Mouse (Mus musculus): ENCODE data around the gene Elof1.
"Not testable (repeated sequence)": the region's sequence is repeated elsewhere in the genome, so short reads cannot be mapped to it uniquely, and the experiment has no call there.

Gene Elof1

GRCm38 (mm10) chr9:22095854-22096307 is 21.1 kb downstream of the Elof1 start:
- DNase-seq (ENCODE audit: extremely low read depth, low read depth), result peak; percentile 80

- no peak for DNase-seq (ENCODE audit: extremely low read depth, low read depth)
Measured at GRCm38 (mm10) chr9:22092746-22093145, 24.2 kb downstream of the Elof1 start.

GRCm38 (mm10) chr9:22089986-22090385 is 27.0 kb downstream of the Elof1 start:
- DNase-seq (ENCODE audit: extremely low read depth, low read depth), result no peak

- DNase-seq (ENCODE audit: extremely low read depth, low read depth), result no peak
Measured at GRCm38 (mm10) chr9:22089281-22089680, 27.7 kb downstream of the Elof1 start.

- DNase-seq (ENCODE audit: extremely low read depth, low read depth), result no peak
Measured at GRCm38 (mm10) chr9:22087034-22087618, 29.8 kb downstream of the Elof1 start.

- no peak for DNase-seq (ENCODE audit: extremely low read depth, low read depth)
Measured at GRCm38 (mm10) chr9:22086012-22086411, 31.0 kb downstream of the Elof1 start.

GRCm38 (mm10) chr9:22085022-22085834 is 31.7 kb downstream of the Elof1 start, which contains the start of gene Ecsit:
TSS of gene Ecsit (minus strand) at chr9:22085438.
- peak; percentile 97 for DNase-seq (ENCODE audit: extremely low read depth, low read depth)

- DNase-seq (ENCODE audit: extremely low read depth, low read depth), result no peak
Measured at GRCm38 (mm10) chr9:22084667-22085021, 32.3 kb downstream of the Elof1 start.

- no peak for DNase-seq (ENCODE audit: extremely low read depth, low read depth)
Measured at GRCm38 (mm10) chr9:22076223-22076622, 40.7 kb downstream of the Elof1 start.

- DNase-seq (ENCODE audit: extremely low read depth, low read depth), result not testable (repeated sequence)
Measured at GRCm38 (mm10) chr9:22075778-22076177, 41.2 kb downstream of the Elof1 start.

- DNase-seq (ENCODE audit: extremely low read depth, low read depth), result no peak
Measured at GRCm38 (mm10) chr9:22072276-22072675, 44.7 kb downstream of the Elof1 start.

- DNase-seq (ENCODE audit: extremely low read depth, low read depth), result peak; percentile 93
Measured at GRCm38 (mm10) chr9:22070791-22071573, 46.0 kb downstream of the Elof1 start, which contains the start of the genes Gm49318 and Zfp653. TSS of gene Gm49318 (minus strand) at chr9:22071259. TSS of gene Zfp653 (minus strand) at chr9:22071376.

- DNase-seq (ENCODE audit: extremely low read depth, low read depth), result no peak
Measured at GRCm38 (mm10) chr9:22069881-22070553, 47.0 kb downstream of the Elof1 start.

- DNase-seq (ENCODE audit: extremely low read depth, low read depth), result no peak
Measured at GRCm38 (mm10) chr9:22067195-22067594, 49.8 kb downstream of the Elof1 start.

- DNase-seq (ENCODE audit: extremely low read depth, low read depth), result no peak
Measured at GRCm38 (mm10) chr9:22066433-22066832, 50.5 kb downstream of the Elof1 start.

GRCm38 (mm10) chr9:22065642-22066041 is 51.3 kb downstream of the Elof1 start:
- DNase-seq (ENCODE audit: extremely low read depth, low read depth), result no peak

- DNase-seq (ENCODE audit: extremely low read depth, low read depth), result no peak
Measured at GRCm38 (mm10) chr9:22064341-22064740, 52.6 kb downstream of the Elof1 start.

Data from MEL-GATA-1-ER (cell line).